Mouse (Mus musculus): ENCODE measurements around the gene Xpnpep2. TPM values are rescaled to one million over a fixed set of nuclear protein-coding genes. Genes with fewer than 3 reads are reported as not detected.
A peak's percentile ranks its signal among the peaks of the same experiment; 100 is the strongest.

The Xpnpep2 gene
- polyA plus RNA-seq, 1 experiment from 2014 or later, result 1.4 TPM

DNA sequence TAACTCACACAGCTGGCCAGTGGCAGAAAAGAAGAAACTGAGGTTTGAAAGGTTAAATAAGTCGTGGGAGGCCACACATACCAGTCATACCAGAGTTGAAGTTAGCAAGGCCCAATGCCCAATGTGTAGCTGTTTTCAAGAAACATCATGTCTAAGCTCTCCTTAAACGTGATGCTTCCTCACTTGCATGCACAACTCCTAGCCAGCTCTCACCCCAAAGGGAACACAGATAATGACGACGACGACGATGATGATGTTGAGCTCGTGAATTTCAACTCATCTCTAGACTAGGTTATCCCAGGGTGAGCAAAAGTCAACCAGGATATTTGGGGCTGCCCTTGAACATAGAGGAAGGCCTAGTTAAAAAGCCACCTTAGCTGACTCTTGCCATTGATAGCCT lies 43.6 kb downstream of the Xpnpep2 start:
- no peaks in the 10 kb centered on the region for H3K36me3 ChIP-seq (ENCODE audit: control insufficient read depth, insufficient read depth, low read length)
- no peak overlapping the region for H3K9ac ChIP-seq (ENCODE audit: low read length)
- DNase-seq (ENCODE audit: low spot score) (no peak), ATAC-seq (no peak)
- H3K27ac ChIP-seq (ENCODE audit: low read depth, low read length), result no peak overlapping the region
- H3K27me3 ChIP-seq (replicated peaks; ENCODE audit: control insufficient read depth, insufficient read depth, low read length), result no peaks in the 10 kb centered on the region
- 78% methylated on average over 7 of the region's 7 CpGs for WGBS
- H3K9me3 ChIP-seq (replicated peaks; ENCODE audit: control insufficient read depth, low read length), result no peaks in the 10 kb centered on the region
- H3K4me3 ChIP-seq (ENCODE audit: low read depth, low read length), result no peak overlapping the region
- no peak overlapping the region for H3K4me2 ChIP-seq (ENCODE audit: low read length)
- H3K4me1 ChIP-seq (ENCODE audit: control insufficient read depth, insufficient read depth, low read length), result no peaks in the 10 kb centered on the region

DNA sequence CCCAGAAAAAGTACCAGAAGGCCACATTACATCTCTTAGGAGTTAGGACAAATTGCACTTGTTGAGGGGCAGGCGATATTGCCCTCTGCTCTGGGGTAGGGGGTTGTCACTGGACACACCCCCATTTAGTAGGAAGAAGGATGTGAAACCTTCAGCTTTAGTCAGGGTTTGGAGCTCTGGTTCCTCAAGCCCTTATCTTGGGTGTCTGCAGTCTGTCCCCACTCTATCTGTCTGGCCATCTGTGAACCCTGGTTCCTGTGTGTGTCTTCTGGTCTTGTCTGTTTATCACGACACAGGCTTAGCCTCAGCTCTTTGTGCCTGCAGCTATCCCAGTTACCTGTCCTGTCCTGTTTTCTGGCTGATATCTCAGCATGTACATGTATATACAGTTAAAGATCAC lies 44.9 kb downstream of the Xpnpep2 start:
- ATAC-seq (no peak), DNase-seq (ENCODE audit: low spot score) (no peak)
- H3K9ac ChIP-seq (ENCODE audit: low read length), result no peak overlapping the region
- no peaks in the 10 kb centered on the region for H3K4me1 ChIP-seq (ENCODE audit: control insufficient read depth, insufficient read depth, low read length)
- no peak overlapping the region for H3K27ac ChIP-seq (ENCODE audit: low read depth, low read length)
- H3K4me2 ChIP-seq (ENCODE audit: low read length), result no peak overlapping the region
- H3K27me3 ChIP-seq (replicated peaks; ENCODE audit: control insufficient read depth, insufficient read depth, low read length), result no peaks in the 10 kb centered on the region
- H3K9me3 ChIP-seq (replicated peaks; ENCODE audit: control insufficient read depth, low read length), result no peaks in the 10 kb centered on the region
- H3K4me3 ChIP-seq (ENCODE audit: low read depth, low read length), result no peak overlapping the region
- no peaks in the 10 kb centered on the region for H3K36me3 ChIP-seq (ENCODE audit: control insufficient read depth, insufficient read depth, low read length)
- 87% methylated on average over 2 of the region's 2 CpGs for WGBS

DNA sequence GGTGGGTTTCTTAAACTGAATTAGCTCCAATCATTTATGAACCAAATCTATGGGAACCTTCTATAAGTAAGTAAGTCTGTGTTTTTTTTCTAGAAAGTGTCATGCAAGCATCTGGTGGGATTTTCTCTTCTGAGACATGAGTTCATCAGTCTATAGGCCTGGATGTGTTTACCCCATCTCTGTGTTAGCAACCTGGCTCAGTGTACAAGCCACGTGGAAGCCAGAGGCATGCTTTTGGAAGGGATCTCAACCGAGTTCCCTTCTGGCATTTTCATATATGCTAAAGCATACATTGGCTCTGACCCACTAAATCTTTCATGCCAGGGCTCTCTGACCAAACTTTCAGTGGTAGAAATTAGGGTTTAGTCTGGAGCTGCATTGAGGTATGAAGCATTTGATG lies 45.4 kb downstream of the Xpnpep2 start:
- Histone ChIP-seq H3K4me3 (ENCODE audit: low read depth, low read length) (no peak overlapping the region), H3K4me1 (ENCODE audit: control insufficient read depth, insufficient read depth, low read length) (no peaks in the 10 kb centered on the region), H3K36me3 (ENCODE audit: control insufficient read depth, insufficient read depth, low read length) (no peaks in the 10 kb centered on the region), H3K4me2 (ENCODE audit: low read length) (no peak overlapping the region), H3K27me3 (replicated peaks; ENCODE audit: control insufficient read depth, insufficient read depth, low read length) (no peaks in the 10 kb centered on the region), H3K27ac (ENCODE audit: low read depth, low read length) (no peak overlapping the region), H3K9me3 (replicated peaks; ENCODE audit: control insufficient read depth, low read length) (no peaks in the 10 kb centered on the region), H3K9ac (ENCODE audit: low read length) (no peak overlapping the region)
- ATAC-seq (no peak; the same call in 1 of the 2 replicates), DNase-seq (ENCODE audit: low spot score) (no peak)
- WGBS, result 57% methylated on average over 2 of the region's 2 CpGs

DNA sequence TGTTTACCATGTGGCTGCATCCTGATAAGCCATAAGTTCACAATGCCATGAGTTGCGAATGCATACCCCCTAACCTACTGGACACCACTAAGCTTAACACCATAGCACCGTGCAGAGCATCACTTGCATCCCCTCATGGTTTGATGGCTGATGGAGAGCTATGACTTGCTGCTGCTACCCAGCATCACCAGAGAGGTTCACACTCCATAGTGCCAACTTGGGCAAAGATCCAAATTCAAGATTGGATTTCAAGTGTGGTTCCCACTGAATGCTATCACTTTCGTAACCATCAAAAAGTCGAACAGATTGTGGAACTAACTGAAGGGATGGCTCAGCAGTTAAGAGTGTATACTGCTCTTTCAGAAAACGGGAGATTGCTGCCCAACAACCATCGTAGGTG lies 47.0 kb downstream of the Xpnpep2 start:
- Histone ChIP-seq H3K4me3 (ENCODE audit: low read depth, low read length) (no peak overlapping the region), H3K4me2 (ENCODE audit: low read length) (no peak overlapping the region), H3K27me3 (replicated peaks; ENCODE audit: control insufficient read depth, insufficient read depth, low read length) (no peaks in the 10 kb centered on the region), H3K9me3 (replicated peaks; ENCODE audit: control insufficient read depth, low read length) (no peaks in the 10 kb centered on the region), H3K36me3 (ENCODE audit: control insufficient read depth, insufficient read depth, low read length) (no peaks in the 10 kb centered on the region), H3K27ac (ENCODE audit: low read depth, low read length) (no peak overlapping the region), H3K9ac (ENCODE audit: low read length) (no peak overlapping the region), H3K4me1 (ENCODE audit: control insufficient read depth, insufficient read depth, low read length) (no peaks in the 10 kb centered on the region)
- ATAC-seq (no peak), DNase-seq (ENCODE audit: low spot score) (peak; percentile 38)
- WGBS, result 83% methylated on average over 6 of the region's 6 CpGs

DNA sequence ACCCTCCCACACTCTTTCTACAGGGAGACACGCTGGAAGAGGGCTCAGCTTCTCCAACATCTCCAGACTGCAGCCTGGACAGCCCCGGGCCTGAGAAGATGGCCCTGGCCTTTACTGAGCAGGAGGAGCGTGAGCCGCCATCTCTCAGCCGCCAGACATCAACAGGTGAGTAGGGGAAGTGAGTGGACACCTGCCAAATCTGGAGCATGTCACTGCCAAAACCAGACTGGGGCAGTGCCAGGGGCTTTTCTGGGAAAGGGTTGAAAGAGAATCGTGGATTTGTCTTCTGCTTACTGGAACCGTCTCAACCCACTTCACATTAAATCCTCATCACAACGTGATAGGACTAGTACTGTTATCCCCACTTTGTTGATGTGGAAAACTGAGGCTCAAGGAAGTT lies 48.9 kb downstream of the Xpnpep2 start:
- WGBS, result 79% methylated on average over 8 of the region's 8 CpGs
- Histone ChIP-seq H3K27me3 (replicated peaks; ENCODE audit: control insufficient read depth, insufficient read depth, low read length) (no peaks in the 10 kb centered on the region), H3K9me3 (replicated peaks; ENCODE audit: control insufficient read depth, low read length) (no peaks in the 10 kb centered on the region), H3K27ac (ENCODE audit: low read depth, low read length) (no peak overlapping the region), H3K36me3 (ENCODE audit: control insufficient read depth, insufficient read depth, low read length) (no peaks in the 10 kb centered on the region), H3K9ac (ENCODE audit: low read length) (no peak overlapping the region), H3K4me2 (ENCODE audit: low read length) (no peak overlapping the region), H3K4me3 (ENCODE audit: low read depth, low read length) (no peak overlapping the region), H3K4me1 (ENCODE audit: control insufficient read depth, insufficient read depth, low read length) (no peaks in the 10 kb centered on the region)
- no peak for DNase-seq (ENCODE audit: low spot score)
- ATAC-seq, result no peak

DNA sequence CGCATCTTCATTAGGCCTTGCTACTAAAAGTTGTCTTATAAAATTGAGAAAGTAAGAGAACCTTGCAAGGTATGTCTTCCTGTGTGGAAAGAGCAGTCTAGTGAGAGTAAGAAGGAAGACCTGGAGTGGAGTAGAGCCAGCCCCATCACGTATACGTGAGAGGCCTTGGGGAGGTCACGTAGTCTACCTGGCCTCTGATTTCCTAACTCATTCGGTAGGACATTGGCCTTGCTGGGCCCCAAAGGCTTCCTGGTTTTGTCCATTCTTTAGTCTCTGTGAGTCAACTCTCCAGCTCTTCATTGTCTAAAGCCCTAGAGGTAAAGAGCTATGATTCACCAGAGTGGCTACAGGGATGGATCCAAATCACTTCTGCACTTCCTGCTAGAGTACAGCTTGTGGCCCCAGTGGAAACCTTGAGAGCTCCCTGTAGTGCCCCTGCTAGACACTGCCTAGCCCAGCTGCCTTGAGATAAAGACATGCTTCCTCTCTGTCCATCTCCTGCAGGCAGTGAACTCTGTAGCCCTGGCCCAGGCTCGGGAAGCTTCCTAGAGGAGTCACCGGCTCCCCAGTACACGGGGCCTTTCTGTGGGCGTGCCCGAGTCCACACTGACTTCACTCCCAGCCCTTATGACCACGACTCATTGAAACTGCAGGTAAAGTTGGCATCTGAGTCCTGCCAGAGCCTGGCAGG lies 49.8 kb downstream of the Xpnpep2 start:
- H3K27ac ChIP-seq (ENCODE audit: low read depth, low read length), result no peak overlapping the region
- no peak overlapping the region for H3K4me3 ChIP-seq (ENCODE audit: low read depth, low read length)
- WGBS, result 92% methylated on average over 11 of the region's 11 CpGs
- DNase-seq (ENCODE audit: low spot score) (no peak), ATAC-seq (no peak)
- H3K27me3 ChIP-seq (replicated peaks; ENCODE audit: control insufficient read depth, insufficient read depth, low read length), result no peaks in the 10 kb centered on the region
- no peak overlapping the region for H3K9ac ChIP-seq (ENCODE audit: low read length)
- H3K9me3 ChIP-seq (replicated peaks; ENCODE audit: control insufficient read depth, low read length), result no peaks in the 10 kb centered on the region
- no peaks in the 10 kb centered on the region for H3K36me3 ChIP-seq (ENCODE audit: control insufficient read depth, insufficient read depth, low read length)
- H3K4me1 ChIP-seq (ENCODE audit: control insufficient read depth, insufficient read depth, low read length), result no peaks in the 10 kb centered on the region
- no peak overlapping the region for H3K4me2 ChIP-seq (ENCODE audit: low read length)

DNA sequence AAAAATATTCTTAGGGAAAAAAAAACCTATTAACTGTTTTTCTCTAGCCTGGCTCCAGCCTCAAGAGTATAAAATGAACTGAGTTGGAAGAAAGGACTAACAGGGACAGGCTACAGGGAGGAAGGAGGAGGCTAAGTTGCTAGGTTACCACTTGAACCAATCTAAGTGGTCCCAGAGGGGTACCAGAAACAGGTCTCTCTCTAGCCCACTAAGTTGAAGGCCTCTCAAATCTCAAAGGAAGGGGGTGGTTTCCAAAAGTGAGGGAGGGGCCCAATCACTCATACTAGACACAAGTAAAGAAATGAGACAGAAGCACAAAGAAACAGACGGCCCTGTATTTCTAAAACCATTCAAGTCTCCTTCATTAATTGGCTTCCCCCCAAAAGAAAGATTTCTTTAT lies 61.4 kb downstream of the Xpnpep2 start:
- peaks cover 3% of the 10 kb centered on the region; the same call in 1 of the 2 replicates for H3K4me1 ChIP-seq (ENCODE audit: control insufficient read depth, insufficient read depth, low read length)
- H3K9me3 ChIP-seq (replicated peaks; ENCODE audit: control insufficient read depth, low read length), result no peaks in the 10 kb centered on the region
- DNase-seq (ENCODE audit: low spot score) (peak; percentile 72), ATAC-seq (peak; percentile 91)
- no peaks in the 10 kb centered on the region for H3K27me3 ChIP-seq (replicated peaks; ENCODE audit: control insufficient read depth, insufficient read depth, low read length)
- H3K27ac ChIP-seq (ENCODE audit: low read depth, low read length), result no peak overlapping the region
- H3K9ac ChIP-seq (ENCODE audit: low read length), result no peak overlapping the region
- H3K36me3 ChIP-seq (ENCODE audit: control insufficient read depth, insufficient read depth, low read length), result no peaks in the 10 kb centered on the region
- no peak overlapping the region for H3K4me3 ChIP-seq (ENCODE audit: low read depth, low read length)
- WGBS, result 39% methylated on average over 1 of the region's 1 CpGs
- H3K4me2 ChIP-seq (ENCODE audit: low read length), result no peak overlapping the region

DNA sequence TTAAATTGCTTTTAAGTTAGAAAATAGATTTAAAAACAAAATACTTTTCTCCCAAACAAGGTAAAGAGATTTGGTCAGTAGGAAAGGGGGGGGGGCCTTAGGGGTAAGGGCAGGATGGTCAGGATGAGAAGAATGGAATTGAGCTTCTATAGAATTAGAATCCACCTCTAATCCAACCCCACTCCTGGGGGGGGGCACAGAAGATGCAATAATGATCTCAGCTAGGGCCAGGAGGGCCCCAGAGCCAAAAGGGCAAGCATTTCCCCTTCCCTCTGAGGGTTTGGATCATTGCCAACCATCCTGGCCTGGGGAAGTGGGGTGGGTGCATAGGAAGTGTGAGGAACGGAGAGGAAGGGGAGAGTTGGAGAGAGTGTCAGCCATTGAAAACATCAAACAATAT lies 61.8 kb downstream of the Xpnpep2 start:
- Histone ChIP-seq H3K27me3 (replicated peaks; ENCODE audit: control insufficient read depth, insufficient read depth, low read length) (no peaks in the 10 kb centered on the region), H3K36me3 (ENCODE audit: control insufficient read depth, insufficient read depth, low read length) (peaks cover 3% of the 10 kb centered on the region; the same call in 1 of the 2 replicates), H3K4me2 (ENCODE audit: low read length) (no peak overlapping the region), H3K27ac (ENCODE audit: low read depth, low read length) (no peak overlapping the region), H3K9ac (ENCODE audit: low read length) (no peak overlapping the region), H3K9me3 (replicated peaks; ENCODE audit: control insufficient read depth, low read length) (no peaks in the 10 kb centered on the region), H3K4me3 (ENCODE audit: low read depth, low read length) (no peak overlapping the region), H3K4me1 (ENCODE audit: control insufficient read depth, insufficient read depth, low read length) (peaks cover 3% of the 10 kb centered on the region; the same call in 1 of the 2 replicates)
- DNase-seq (ENCODE audit: low spot score), result peak; percentile 45
- WGBS, result 32% methylated on average over 1 of the region's 1 CpGs
- peak; percentile 78 for ATAC-seq

DNA sequence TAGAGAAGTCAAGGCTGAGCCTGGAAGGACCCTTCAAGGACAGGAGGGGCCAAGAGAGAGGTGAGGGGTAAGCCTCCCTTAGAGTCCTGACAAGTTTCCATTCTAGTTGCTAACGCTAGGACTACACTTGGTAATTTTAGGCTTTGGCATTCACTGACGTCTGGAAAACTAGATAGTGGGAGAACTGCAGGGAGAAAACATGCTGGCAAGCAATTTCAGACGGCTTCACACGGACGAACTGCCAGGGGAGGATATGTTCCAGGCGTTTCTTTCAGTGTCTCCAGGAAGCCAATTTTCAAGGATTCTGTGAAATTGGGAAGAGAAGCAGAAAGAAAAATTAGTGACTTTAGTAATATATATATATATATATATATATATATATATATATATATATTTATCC lies 73.3 kb downstream of the Xpnpep2 start:
- WGBS, result 87% methylated on average over 6 of the region's 6 CpGs
- no peak for ATAC-seq

More for the DNA sequence above, 73.3 kb downstream of the Xpnpep2 start:
- DNase-seq (ENCODE audit: low spot score), result no peak
- Histone ChIP-seq H3K4me2 (ENCODE audit: low read length) (no peak overlapping the region), H3K4me1 (ENCODE audit: control insufficient read depth, insufficient read depth, low read length) (no peaks in the 10 kb centered on the region), H3K27me3 (replicated peaks; ENCODE audit: control insufficient read depth, insufficient read depth, low read length) (no peaks in the 10 kb centered on the region), H3K9me3 (replicated peaks; ENCODE audit: control insufficient read depth, low read length) (no peaks in the 10 kb centered on the region), H3K27ac (ENCODE audit: low read depth, low read length) (no peak overlapping the region), H3K36me3 (ENCODE audit: control insufficient read depth, insufficient read depth, low read length) (peaks cover 16% of the 10 kb centered on the region), H3K9ac (ENCODE audit: low read length) (no peak overlapping the region), H3K4me3 (ENCODE audit: low read depth, low read length) (no peak overlapping the region)

Measured in forebrain, embryonic 14.5 days (tissue).